Mouse (Mus musculus): Measurements from ENCODE around the gene Stra6. TPM values are rescaled to one million over a fixed set of nuclear protein-coding genes. Genes with fewer than 3 reads are reported as not detected.

Gene Stra6
- polyA plus RNA-seq, 1 experiment from 2014 or later: not detected

DNA sequence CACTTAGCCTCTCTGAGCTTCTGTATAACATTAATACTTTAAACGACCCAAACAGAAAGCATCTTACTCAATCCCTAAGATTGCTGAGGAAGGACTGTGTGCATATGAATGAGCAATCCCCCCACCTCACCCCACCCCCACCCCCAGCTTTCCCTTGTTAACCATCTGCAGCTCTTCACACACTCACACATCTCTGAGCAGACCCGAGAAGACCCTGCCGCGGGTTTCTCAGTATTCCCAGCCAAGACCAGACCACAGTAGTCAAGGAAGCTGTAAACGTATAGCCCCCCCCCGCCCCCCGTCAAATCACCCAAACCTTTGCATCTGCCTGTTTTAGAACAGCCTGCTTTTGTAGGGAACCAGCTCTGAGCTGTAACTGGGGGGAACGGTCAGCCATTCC is 21.0 kb downstream of the Stra6 start:
- H3K27ac ChIP-seq (ENCODE audit: low read length): no peak overlapping the region
- H3K4me1 ChIP-seq (ENCODE audit: control insufficient read depth, low read depth, low read length): no peaks in the 10 kb centered on the region
- H3K36me3 ChIP-seq (ENCODE audit: control insufficient read depth, insufficient read depth): no peaks in the 10 kb centered on the region
- H3K9me3 ChIP-seq (replicated peaks; ENCODE audit: control insufficient read depth, low read length): no peaks in the 10 kb centered on the region
- no peak for ATAC-seq (ENCODE audit: low read depth)
- H3K4me2 ChIP-seq (ENCODE audit: low read depth, low read length): no peak overlapping the region
- H3K27me3 ChIP-seq (ENCODE audit: control insufficient read depth, insufficient read depth, low read depth, low read length): peaks cover 2% of the 10 kb centered on the region; the same call in 1 of the 2 replicates
- no peak overlapping the region for H3K9ac ChIP-seq (ENCODE audit: low read depth, low read length)
- H3K4me3 ChIP-seq (ENCODE audit: low read depth, low read length): no peak overlapping the region
- 15% methylated on average over 8 of the region's 8 CpGs for WGBS (ENCODE audit: insufficient replicate concordance)

DNA sequence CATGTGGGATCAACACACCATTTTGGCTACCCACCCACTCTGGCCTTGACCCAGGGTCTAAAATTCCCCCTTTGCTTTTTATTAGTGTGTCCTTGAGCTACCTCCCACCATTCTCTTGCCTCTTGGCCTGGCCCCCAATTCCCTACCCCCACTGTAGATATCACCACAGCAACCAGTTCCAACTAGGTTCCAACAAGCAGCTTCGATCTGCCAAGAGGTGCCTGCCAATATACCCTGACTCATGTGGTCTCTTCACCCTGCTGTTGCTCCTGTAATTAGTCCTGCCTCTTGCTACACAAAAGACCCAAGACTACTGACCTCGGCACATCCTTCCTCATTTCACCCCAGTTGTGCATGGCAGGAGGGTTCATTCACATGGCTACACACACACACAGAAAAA is 21.5 kb downstream of the Stra6 start:
- no peak overlapping the region for H3K4me3 ChIP-seq (ENCODE audit: low read depth, low read length)
- H3K36me3 ChIP-seq (ENCODE audit: control insufficient read depth, insufficient read depth): no peaks in the 10 kb centered on the region
- H3K4me2 ChIP-seq (ENCODE audit: low read depth, low read length): no peak overlapping the region
- no peaks in the 10 kb centered on the region for H3K4me1 ChIP-seq (ENCODE audit: control insufficient read depth, low read depth, low read length)
- WGBS (ENCODE audit: insufficient replicate concordance): 8% methylated on average over 2 of the region's 2 CpGs
- no peak overlapping the region for H3K27ac ChIP-seq (ENCODE audit: low read length)
- no peaks in the 10 kb centered on the region for H3K9me3 ChIP-seq (replicated peaks; ENCODE audit: control insufficient read depth, low read length)
- H3K27me3 ChIP-seq (ENCODE audit: control insufficient read depth, insufficient read depth, low read depth, low read length): peaks cover 2% of the 10 kb centered on the region; the same call in 1 of the 2 replicates
- no peak for ATAC-seq (ENCODE audit: low read depth)
- H3K9ac ChIP-seq (ENCODE audit: low read depth, low read length): no peak overlapping the region

DNA sequence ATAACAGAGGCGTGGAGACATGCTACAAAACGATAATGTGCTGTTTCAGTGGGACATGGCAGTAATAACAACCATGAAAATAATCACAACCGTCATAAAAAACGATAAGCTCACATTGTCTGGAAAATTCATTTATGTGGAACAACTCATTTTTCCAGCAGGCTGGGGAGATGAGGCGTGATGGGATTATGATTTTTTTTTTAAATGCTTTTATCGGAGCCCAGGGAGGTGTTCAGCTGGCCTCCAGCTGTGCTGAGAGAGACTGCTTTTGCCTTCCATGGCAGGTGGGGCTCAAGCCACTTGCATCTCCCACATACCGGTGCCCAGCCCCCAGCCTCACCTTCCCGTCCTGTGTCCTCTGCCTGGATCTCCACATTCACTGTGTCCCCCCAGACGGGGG is 22.6 kb downstream of the Stra6 start:
- Histone ChIP-seq H3K27ac (ENCODE audit: low read length) (no peak overlapping the region), H3K4me3 (ENCODE audit: low read depth, low read length) (no peak overlapping the region), H3K4me2 (ENCODE audit: low read depth, low read length) (no peak overlapping the region), H3K9ac (ENCODE audit: low read depth, low read length) (no peak overlapping the region), H3K4me1 (ENCODE audit: control insufficient read depth, low read depth, low read length) (no peaks in the 10 kb centered on the region), H3K36me3 (ENCODE audit: control insufficient read depth, insufficient read depth) (no peaks in the 10 kb centered on the region), H3K9me3 (replicated peaks; ENCODE audit: control insufficient read depth, low read length) (no peaks in the 10 kb centered on the region), H3K27me3 (ENCODE audit: control insufficient read depth, insufficient read depth, low read depth, low read length) (peaks cover 2% of the 10 kb centered on the region; the same call in 1 of the 2 replicates)
- 39% methylated on average over 9 of the region's 9 CpGs for WGBS (ENCODE audit: insufficient replicate concordance)
- ATAC-seq (ENCODE audit: low read depth): no peak

DNA sequence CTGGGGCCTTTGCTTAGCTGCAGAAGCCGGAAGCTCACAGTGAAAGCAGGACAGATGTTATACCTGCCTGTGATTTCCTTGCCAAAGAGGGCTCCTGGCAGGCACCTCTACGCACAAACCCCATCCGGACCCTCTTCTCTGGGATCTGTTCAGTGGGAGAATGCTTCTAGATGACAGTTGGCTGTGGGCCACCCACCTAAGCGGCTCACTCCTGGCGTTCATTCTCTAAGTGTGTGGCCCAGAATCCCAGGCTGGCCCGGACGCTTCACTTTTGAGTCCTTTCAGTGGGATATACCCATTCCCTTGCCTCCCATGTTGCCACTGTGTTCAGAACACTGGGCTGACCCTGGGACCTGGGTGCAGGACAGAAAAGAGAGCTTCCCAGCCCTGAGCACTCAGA is 23.3 kb downstream of the Stra6 start:
- H3K36me3 ChIP-seq (ENCODE audit: control insufficient read depth, insufficient read depth): no peaks in the 10 kb centered on the region
- H3K4me2 ChIP-seq (ENCODE audit: low read depth, low read length): no peak overlapping the region
- H3K27me3 ChIP-seq (ENCODE audit: control insufficient read depth, insufficient read depth, low read depth, low read length): peaks cover 2% of the 10 kb centered on the region; the same call in 1 of the 2 replicates
- no peak overlapping the region for H3K4me3 ChIP-seq (ENCODE audit: low read depth, low read length)
- H3K27ac ChIP-seq (ENCODE audit: low read length): no peak overlapping the region
- no peaks in the 10 kb centered on the region for H3K9me3 ChIP-seq (replicated peaks; ENCODE audit: control insufficient read depth, low read length)
- no peak overlapping the region for H3K9ac ChIP-seq (ENCODE audit: low read depth, low read length)
- ATAC-seq (ENCODE audit: low read depth): no peak
- WGBS (ENCODE audit: insufficient replicate concordance): 52% methylated on average over 7 of the region's 7 CpGs
- H3K4me1 ChIP-seq (ENCODE audit: control insufficient read depth, low read depth, low read length): no peaks in the 10 kb centered on the region

DNA sequence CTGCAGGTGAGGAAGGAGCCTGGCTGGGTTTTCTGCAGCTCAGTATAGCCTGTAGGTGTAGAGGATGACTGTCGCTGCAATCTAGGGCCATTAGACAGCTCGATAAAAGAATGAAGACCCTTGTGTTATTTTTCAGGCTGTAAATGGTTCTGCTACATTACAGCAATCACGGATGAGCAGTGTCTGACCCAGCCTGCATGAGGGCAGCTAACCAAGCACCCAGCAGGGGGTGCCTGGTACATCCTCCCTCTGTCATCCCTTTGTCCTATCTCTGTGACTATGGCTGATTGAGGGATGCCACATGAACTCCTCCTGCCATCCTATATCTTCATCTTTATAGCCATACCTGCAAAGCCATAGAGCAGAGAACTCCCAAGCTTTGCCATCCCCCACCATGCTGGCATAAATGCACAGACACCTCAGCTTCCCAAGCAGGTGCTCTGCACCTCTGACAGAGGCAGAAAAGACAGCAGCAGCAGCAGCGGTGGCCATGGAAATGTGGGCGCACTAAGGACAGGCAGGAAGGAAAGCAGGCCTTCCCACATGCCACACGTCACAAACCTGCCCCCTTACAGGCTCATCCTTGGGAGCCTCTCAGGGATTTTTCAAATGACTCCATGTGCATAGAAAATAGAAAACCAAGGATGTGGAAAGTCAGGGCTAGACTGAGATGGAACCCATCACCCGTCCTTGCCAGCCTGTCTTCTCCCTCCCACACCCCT is 23.9 kb downstream of the Stra6 start:
- Histone ChIP-seq H3K4me3 (ENCODE audit: low read depth, low read length) (no peak overlapping the region), H3K36me3 (ENCODE audit: control insufficient read depth, insufficient read depth) (no peaks in the 10 kb centered on the region), H3K4me1 (ENCODE audit: control insufficient read depth, low read depth, low read length) (no peaks in the 10 kb centered on the region), H3K4me2 (ENCODE audit: low read depth, low read length) (no peak overlapping the region), H3K27ac (ENCODE audit: low read length) (no peak overlapping the region), H3K27me3 (ENCODE audit: control insufficient read depth, insufficient read depth, low read depth, low read length) (peaks cover 2% of the 10 kb centered on the region; the same call in 1 of the 2 replicates), H3K9ac (ENCODE audit: low read depth, low read length) (no peak overlapping the region), H3K9me3 (replicated peaks; ENCODE audit: control insufficient read depth, low read length) (no peaks in the 10 kb centered on the region)
- WGBS (ENCODE audit: insufficient replicate concordance): 52% methylated on average over 7 of the region's 7 CpGs
- no peak for ATAC-seq (ENCODE audit: low read depth)

DNA sequence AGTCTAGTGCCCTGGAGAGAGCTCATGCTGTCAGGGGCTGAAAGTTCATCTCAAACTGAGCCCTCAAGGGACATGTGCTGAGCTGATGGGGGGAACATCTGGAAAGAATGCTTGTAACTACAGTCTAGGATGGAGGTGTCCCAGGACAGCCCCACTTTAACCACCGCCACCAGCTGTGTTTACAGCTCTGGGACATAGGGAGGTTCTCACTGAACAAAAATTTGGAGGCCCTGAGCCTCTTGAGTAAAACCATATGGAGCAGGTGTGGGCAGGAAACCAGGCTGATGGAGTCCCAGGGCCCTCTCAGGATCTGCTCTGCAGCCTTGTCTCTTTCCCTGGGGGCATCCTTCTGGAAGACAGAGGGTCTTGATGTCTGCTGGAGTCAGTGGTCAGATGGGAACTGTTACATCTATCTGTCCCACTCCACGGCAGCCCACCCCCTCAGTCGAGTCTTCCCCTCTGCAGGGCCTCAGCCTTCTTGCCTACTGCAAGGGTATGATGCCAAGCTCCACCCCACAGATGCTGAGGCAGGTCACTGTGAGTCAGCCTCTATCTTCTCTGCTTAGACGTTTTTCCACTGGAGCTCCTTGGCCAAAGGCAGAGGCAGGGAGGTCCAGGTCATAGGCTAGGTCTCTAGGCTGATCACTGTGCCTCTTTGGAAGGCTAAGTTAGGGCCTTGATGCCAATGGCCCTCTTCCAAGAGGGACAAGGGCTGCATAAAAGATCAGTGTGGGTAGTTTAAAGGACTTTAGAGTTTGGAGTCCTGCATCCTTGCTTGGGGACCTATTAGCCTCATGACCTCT is 28.2 kb downstream of the Stra6 start:
- WGBS (ENCODE audit: insufficient replicate concordance): 34% methylated on average over 4 of the region's 4 CpGs
- H3K4me3 ChIP-seq (ENCODE audit: low read depth, low read length): no peak overlapping the region
- H3K4me2 ChIP-seq (ENCODE audit: low read depth, low read length): no peak overlapping the region
- H3K9me3 ChIP-seq (replicated peaks; ENCODE audit: control insufficient read depth, low read length): no peaks in the 10 kb centered on the region
- H3K9ac ChIP-seq (ENCODE audit: low read depth, low read length): no peak overlapping the region
- H3K36me3 ChIP-seq (ENCODE audit: control insufficient read depth, insufficient read depth): no peaks in the 10 kb centered on the region
- no peak for ATAC-seq (ENCODE audit: low read depth)
- no peak overlapping the region for H3K27ac ChIP-seq (ENCODE audit: low read length)
- H3K4me1 ChIP-seq (ENCODE audit: control insufficient read depth, low read depth, low read length): no peaks in the 10 kb centered on the region
- H3K27me3 ChIP-seq (ENCODE audit: control insufficient read depth, insufficient read depth, low read depth, low read length): no peaks in the 10 kb centered on the region

DNA sequence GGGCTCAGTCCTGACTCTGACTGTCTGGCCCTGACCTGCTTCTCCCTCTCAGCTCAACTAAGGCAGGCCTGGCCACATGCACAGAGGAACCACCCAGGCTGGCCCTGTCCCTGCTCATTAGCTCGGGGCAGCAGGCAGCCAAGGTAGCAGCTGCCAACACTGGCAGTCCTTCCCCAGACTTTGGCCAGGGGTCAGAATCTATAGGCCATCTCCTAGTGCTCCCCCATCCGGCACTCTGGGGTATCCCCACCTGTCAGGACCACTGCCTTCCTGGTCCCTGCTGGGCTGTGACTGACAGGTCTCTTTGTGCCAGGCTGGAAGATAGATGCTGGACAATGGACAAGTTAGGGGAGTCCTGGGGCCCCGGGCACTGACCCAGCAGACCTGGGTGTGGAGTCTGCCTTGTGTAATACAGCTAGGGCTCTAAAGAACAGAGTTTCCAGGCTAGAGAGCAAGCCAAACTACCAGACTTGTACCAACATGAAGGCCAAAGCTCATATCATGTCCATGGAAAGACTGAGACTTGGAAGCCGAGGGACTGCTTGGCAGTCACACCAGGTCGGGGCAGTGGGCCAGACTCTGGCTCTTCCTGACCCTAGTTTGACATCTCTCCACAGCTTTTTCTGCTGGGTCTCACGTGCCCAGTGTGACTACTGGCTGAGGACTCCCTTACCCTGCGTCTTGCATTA is 29.1 kb downstream of the Stra6 start:
- no peak overlapping the region for H3K27ac ChIP-seq (ENCODE audit: low read length)
- H3K4me1 ChIP-seq (ENCODE audit: control insufficient read depth, low read depth, low read length): no peaks in the 10 kb centered on the region
- no peak overlapping the region for H3K9ac ChIP-seq (ENCODE audit: low read depth, low read length)
- H3K9me3 ChIP-seq (replicated peaks; ENCODE audit: control insufficient read depth, low read length): no peaks in the 10 kb centered on the region
- no peak overlapping the region for H3K4me2 ChIP-seq (ENCODE audit: low read depth, low read length)
- 46% methylated on average over 7 of the region's 7 CpGs for WGBS (ENCODE audit: insufficient replicate concordance)
- H3K4me3 ChIP-seq (ENCODE audit: low read depth, low read length): no peak overlapping the region
- no peaks in the 10 kb centered on the region for H3K36me3 ChIP-seq (ENCODE audit: control insufficient read depth, insufficient read depth)
- no peaks in the 10 kb centered on the region for H3K27me3 ChIP-seq (ENCODE audit: control insufficient read depth, insufficient read depth, low read depth, low read length)
- no peak for ATAC-seq (ENCODE audit: low read depth)

DNA sequence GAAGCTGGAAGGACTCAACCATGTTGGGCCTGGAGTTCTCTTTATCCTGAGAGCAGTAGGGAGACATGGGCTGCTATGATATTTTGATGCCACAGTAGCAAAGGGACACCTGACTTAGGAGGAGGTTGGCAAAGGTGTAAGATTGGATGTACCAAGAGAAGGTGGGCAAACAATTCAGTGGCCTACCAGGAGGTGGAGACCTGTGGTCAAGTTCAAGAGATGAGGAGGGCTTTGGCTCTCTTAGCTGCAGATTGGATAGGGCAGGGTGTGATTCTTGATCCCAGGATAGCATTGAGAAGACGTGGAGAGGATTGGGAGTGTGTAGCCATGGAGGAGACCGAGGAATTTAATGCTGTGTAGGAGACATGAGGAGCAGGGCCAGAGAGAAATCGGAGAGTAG is 30.2 kb downstream of the Stra6 start:
- Histone ChIP-seq H3K9me3 (replicated peaks; ENCODE audit: control insufficient read depth, low read length) (no peaks in the 10 kb centered on the region), H3K9ac (ENCODE audit: low read depth, low read length) (no peak overlapping the region), H3K36me3 (ENCODE audit: control insufficient read depth, insufficient read depth) (no peaks in the 10 kb centered on the region), H3K27ac (ENCODE audit: low read length) (no peak overlapping the region), H3K27me3 (ENCODE audit: control insufficient read depth, insufficient read depth, low read depth, low read length) (no peaks in the 10 kb centered on the region), H3K4me2 (ENCODE audit: low read depth, low read length) (no peak overlapping the region), H3K4me1 (ENCODE audit: control insufficient read depth, low read depth, low read length) (no peaks in the 10 kb centered on the region), H3K4me3 (ENCODE audit: low read depth, low read length) (no peak overlapping the region)
- 36% methylated on average over 3 of the region's 3 CpGs for whole genome bisulfite sequencing (ENCODE audit: insufficient replicate concordance)
- ATAC-seq (ENCODE audit: low read depth): no peak

DNA sequence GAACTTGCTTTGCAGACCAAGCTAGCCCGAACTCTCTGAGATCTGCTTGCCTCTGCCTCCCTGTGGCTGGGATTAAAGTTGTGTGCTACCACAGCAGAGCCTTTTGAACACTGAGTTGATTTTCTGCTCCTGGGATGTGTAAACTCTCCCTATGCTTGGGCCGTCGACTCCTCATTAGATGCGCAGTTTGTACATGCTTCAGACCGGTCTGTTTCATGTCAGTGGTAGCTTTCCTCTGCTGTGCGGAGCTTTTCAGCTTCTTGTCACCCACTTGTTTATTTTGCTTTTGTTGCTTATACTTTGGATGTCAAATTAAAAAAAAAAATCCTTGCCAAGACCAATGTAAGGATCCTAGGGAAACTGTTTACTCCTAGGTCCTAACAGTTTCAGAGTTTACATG is 32.4 kb downstream of the Stra6 start:
- Histone ChIP-seq H3K4me2 (ENCODE audit: low read depth, low read length) (no peak overlapping the region), H3K27me3 (ENCODE audit: control insufficient read depth, insufficient read depth, low read depth, low read length) (no peaks in the 10 kb centered on the region), H3K9me3 (replicated peaks; ENCODE audit: control insufficient read depth, low read length) (no peaks in the 10 kb centered on the region), H3K27ac (ENCODE audit: low read length) (no peak overlapping the region), H3K4me1 (ENCODE audit: control insufficient read depth, low read depth, low read length) (no peaks in the 10 kb centered on the region), H3K9ac (ENCODE audit: low read depth, low read length) (no peak overlapping the region), H3K4me3 (ENCODE audit: low read depth, low read length) (no peak overlapping the region), H3K36me3 (ENCODE audit: control insufficient read depth, insufficient read depth) (no peaks in the 10 kb centered on the region)
- 66% methylated on average over 6 of the region's 6 CpGs for WGBS (ENCODE audit: insufficient replicate concordance)
- no peak for ATAC-seq (ENCODE audit: low read depth)
